In the genomic region with DNA sequence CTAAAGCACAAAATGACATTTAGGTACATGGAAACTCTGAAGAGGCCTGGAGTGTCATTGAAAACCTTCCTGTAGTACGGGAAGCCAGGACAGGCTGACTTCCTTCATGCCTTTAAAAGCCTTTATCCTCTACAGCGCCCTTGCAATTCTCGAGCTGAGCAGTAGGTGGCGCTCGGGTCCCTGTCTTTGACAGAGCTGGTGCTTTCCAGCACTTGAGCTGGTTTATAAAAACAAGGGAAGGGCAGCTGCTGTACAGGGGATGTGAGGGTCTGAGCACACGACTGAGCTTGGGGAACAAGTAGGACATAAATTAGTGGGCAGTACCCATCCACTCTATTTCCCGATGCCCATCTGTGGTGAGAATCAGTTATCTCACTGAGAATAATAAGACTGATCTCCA, we compare ENCODE assay signal across 8 mouse cellular contexts.
DNase-seq lines count a peak whose midpoint lies in the region.

No protein-coding gene starts in this region.

- DNase-seq in MEL-GATA-1-ER (ENCODE audit: extremely low read depth, low read depth) = peak; percentile 1
- peak; percentile 87 for DNase-seq in cerebellum, adult 11 months
- DNase-seq in forelimb bud, embryonic 11.5 days (ENCODE audit: low read depth, low spot score) = peak; percentile 94
- DNase-seq in heart, postnatal 4 days = peak; percentile 99
- peak; percentile 91 for DNase-seq in layer of hippocampus, adult 9-11 months
- DNase-seq in lung, postnatal 4 days = peak; percentile 92 to 96
- DNase-seq in retina, postnatal 1 day = peak; percentile 94
- peak; percentile 91 to 97 for DNase-seq in urinary bladder, adult 18-20 months (ENCODE audit: low spot score in 2 of 2)

Comparison
In these comparisons a context has a peak if more than half of its experiments do, and no peak if none do; other contexts are left out.
1. Peak in every context shown above with its lines: DNase-seq.
2. DNase-seq: peak in every context shown above with its lines; median percentile 99 in heart, postnatal 4 days; 94 in forelimb bud, embryonic 11.5 days; 94 in lung, postnatal 4 days; 94 in retina, postnatal 1 day; 94 in urinary bladder, adult 18-20 months; 91 in layer of hippocampus, adult 9-11 months; 87 in cerebellum, adult 11 months; 1 in MEL-GATA-1-ER.